Mouse (Mus musculus) left cerebral cortex, postnatal 10 days (tissue): Measurements from ENCODE around the gene Chchd3. TPM values are rescaled to one million over a fixed set of nuclear protein-coding genes. Genes with fewer than 3 reads are reported as not detected.

ENCODE experiments used
- DNase-seq, 2 experiments: peaks; one replicate each; pipeline ENCODE4 v3.0.0; 2021 to 2022; ENCODE audit warnings: low spot score in 2 of 2, mixed read lengths in 1 of 2; ENCODE audit errors: extremely low spot score in 1 of 2
- intact Hi-C: fragments of 180-260 bp; cut with DNase I; formaldehyde crosslinking; loops from one replicate; pipeline ENCODE4 v1.15.1; 2025
- total RNA-seq, 2 experiments: library from RNA; stranded (reverse); gene quantifications; 2 replicates each; pipeline ENCODE4 v1.2.3; 2021

Chchd3 gene
- total RNA-seq, 2 experiments from 2014 or later, result 88.4 to 89.6 TPM

DNA sequence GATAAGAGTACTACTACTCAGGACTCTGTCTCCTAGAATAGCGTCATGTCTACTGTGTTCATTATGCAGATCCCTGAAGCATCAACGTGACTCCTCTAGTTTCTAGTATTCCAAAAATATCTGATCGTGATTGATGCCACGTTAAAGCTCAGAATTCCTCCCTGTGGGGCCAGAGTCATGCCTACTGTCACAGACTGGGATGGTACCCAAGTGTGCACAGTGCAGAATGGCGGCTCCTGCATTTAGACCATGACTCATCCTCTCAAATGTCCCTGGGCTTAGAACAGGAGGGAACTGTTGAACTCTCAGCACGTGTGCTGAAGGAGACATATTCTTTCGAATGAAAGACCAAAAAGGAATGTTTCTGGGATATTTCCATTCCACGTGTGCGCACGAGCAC, 305.5 kb downstream of the Chchd3 start:
- no peak for DNase-seq
- intact Hi-C loops, result no loop called here

DNA sequence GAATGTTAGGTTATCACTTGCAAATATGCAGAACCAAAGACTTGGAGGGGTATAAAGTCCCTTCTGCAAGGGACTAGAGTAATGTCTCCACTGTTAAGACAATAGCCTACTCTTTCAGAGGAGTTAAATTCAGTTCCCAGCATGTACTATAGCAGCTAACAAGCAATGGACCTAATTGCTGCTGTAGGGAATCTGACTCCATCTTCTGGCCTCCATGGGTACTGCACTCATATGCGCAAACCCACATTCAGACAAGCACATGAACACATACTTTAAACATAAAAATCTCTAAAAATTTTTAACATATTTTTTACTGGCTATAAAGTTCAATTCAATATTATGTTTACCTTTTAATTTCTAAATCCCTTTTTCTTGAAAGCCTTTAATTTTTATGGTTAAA, 310.2 kb downstream of the Chchd3 start:
- no peak for DNase-seq
- intact Hi-C loops, result no loop called here

DNA sequence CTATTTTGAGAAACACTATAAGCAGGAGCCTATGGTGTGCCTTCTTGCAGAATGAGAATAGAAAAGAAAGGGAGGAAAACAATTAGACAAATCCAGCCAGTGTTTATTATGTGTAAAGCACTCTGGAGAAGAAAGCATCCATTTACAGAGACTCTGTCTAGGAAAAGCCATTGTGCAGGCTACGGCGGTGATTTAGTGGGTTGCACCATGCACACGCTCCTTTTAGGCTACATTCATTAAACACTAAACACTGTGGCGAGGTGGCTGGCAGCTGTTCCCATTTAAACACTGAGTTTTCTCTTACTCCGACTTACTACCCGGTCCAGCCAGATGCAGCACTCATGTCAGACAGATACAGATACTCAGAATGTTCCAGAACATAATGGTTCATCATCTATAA, 311.3 kb downstream of the Chchd3 start:
- intact Hi-C loops, result no loop called here
- no peak for DNase-seq

DNA sequence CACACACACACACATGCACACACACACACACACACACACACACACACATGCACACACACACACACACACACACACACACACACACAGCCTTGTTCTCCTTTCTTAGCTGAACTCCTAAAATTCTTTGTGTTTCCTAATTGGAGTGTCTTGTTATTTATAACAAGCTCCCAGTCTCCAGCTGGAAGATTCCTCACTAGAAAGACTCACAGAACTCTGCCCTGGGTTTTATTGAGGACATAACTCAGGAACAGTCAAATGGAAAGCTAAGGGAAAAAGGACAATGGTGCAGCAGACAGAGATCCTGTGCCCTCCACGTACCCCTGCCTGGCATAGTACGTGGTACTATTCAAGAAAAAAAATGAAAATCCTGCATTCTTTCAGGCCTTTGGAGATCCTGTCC, 312.7 kb downstream of the Chchd3 start:
- DNase-seq, result no peak
- intact Hi-C loops, result no loop called here

Other genes starting within 250 kb of the Chchd3 start
- gene Exoc4, start 188.8 kb upstream of the Chchd3 start, total RNA-seq, result 10 to 100 TPM; 65.7 to 79.9 TPM